Mouse (Mus musculus) liver, embryonic 14.5 days (tissue): ENCODE results near the gene Vps52. TPM values are rescaled to one million over a fixed set of nuclear protein-coding genes. Genes with fewer than 3 reads are reported as not detected.
A peak's percentile ranks its signal among the peaks of the same experiment; 100 is the strongest.

Experiments
- ATAC-seq: fragments of 200-750 bp; cut with Nextera tagmentation; 2 replicates; pipeline ENCODE4 v1.8.0; 2017; ENCODE audit warnings: moderate number of reproducible peaks, mild to moderate bottlenecking, moderate library complexity; ENCODE audit not compliant: insufficient read depth
- DNase-seq, 3 experiments: peaks; one replicate each; pipeline ENCODE4 v3.0.0-alpha.2; 2012 to 2013; ENCODE audit warnings: low read depth in 3 of 3, low spot score in 3 of 3
- H3K27ac ChIP-seq: fragments of 300-500 bp; sonication (generic); 2 replicates; pipeline ENCODE4 v1.5.1; 2014; ENCODE audit warnings: moderate library complexity, mild to moderate bottlenecking, control low read depth, inconsistent platforms
- H3K27me3 ChIP-seq: fragments of 300-500 bp; sonication (generic); 2 replicates; pipeline ENCODE4 v1.6.1; 2014; ENCODE audit warnings: mild to moderate bottlenecking, low read length, moderate library complexity; ENCODE audit not compliant: control insufficient read depth, insufficient read depth
- H3K36me3 ChIP-seq: fragments of 300-500 bp; sonication (generic); replicated peaks from 2 replicates; pipeline ENCODE4 v1.6.1; 2014; ENCODE audit warnings: low read depth; ENCODE audit not compliant: control insufficient read depth, insufficient read depth
- H3K4me1 ChIP-seq, 2 experiments: fragments of 200-500 bp in 1 of 2; fragments of 300-500 bp in 1 of 2; sonication (generic) in 1 of 2; replicated peaks; 2 replicates each; pipeline ENCODE4 v1.6.1; 2012 to 2014; ENCODE audit warnings: antibody characterized with exemption in 1 of 2, inconsistent platforms in 1 of 2, low read length in 1 of 2; ENCODE audit not compliant: control insufficient read depth in 2 of 2, insufficient read depth in 2 of 2
- H3K4me2 ChIP-seq: fragments of 300-500 bp; sonication (generic); 2 replicates; pipeline ENCODE4 v1.6.1; 2014; ENCODE audit warnings: low read depth, mild to moderate bottlenecking, control low read depth, moderate library complexity
- H3K4me3 ChIP-seq, 2 experiments: fragments of 200-500 bp in 1 of 2; fragments of 300-500 bp in 1 of 2; sonication (generic) in 1 of 2; 2 replicates each; pipeline ENCODE4 v1.5.1; 2012 to 2014; ENCODE audit warnings: low read depth in 2 of 2, low read length in 2 of 2, mild to moderate bottlenecking in 2 of 2, control low read depth in 1 of 2, inconsistent platforms in 1 of 2, moderate library complexity in 1 of 2; ENCODE audit not compliant: insufficient read depth in 1 of 2
- H3K9ac ChIP-seq: fragments of 300-500 bp; sonication (generic); replicated peaks from 2 replicates; pipeline ENCODE4 v1.6.1; 2014; ENCODE audit warnings: mild to moderate bottlenecking, control low read depth, moderate library complexity
- H3K9me3 ChIP-seq: fragments of 300-500 bp; sonication (generic); 2 replicates; pipeline ENCODE4 v1.6.1; 2016; ENCODE audit warnings: low read length, mixed read lengths; ENCODE audit not compliant: control insufficient read depth
- CTCF ChIP-seq: IDR thresholded peaks from 2 replicates; pipeline ENCODE4 v1.5.1; 2016; ENCODE audit warnings: antibody characterized with exemption, low read depth, control low read depth
- EP300 ChIP-seq: IDR thresholded peaks from 2 replicates; pipeline ENCODE4 v1.6.1; 2016; ENCODE audit warnings: antibody characterized with exemption, low read depth
- WGBS: fragments of 180-500 bp; shearing (Covaris S2); extraction: QIAGEN DNeasy Blood & Tissue Kit; methylation state at CpG from one replicate; pipeline ENCODE4 v1.1.7; 2014; ENCODE audit not compliant: insufficient replicate concordance; 5-methylcytosine and 5-hydroxymethylcytosine counted together
- polyA plus RNA-seq, 2 experiments: library from polyadenylated mRNA; depleted of rRNA in 1 of 2; stranded (reverse) in 1 of 2; unstranded in 1 of 2; fragments of >200 nt; fragmentation: Nextera tagmentation in 1 of 2; extraction: Ambion mirVana in 1 of 2; gene quantifications; 2 replicates each; pipeline versions ENCODE4 v1.2.1 to v1.2.3; 2012 to 2014

Vps52 gene
- polyA plus RNA-seq, 2 experiments = 15.2 to 17.4 TPM

- peak overlapping the region; percentile 89 for H3K4me2 ChIP-seq
- WGBS = 59% methylated on average over 4 of the region's 4 CpGs
- H3K36me3 ChIP-seq = peaks cover 29% of the 10 kb centered on the region
- no peak for DNase-seq
- H3K27me3 ChIP-seq = no peaks in the 10 kb centered on the region
- no peak for ATAC-seq
- peaks cover 18 to 20% of the 10 kb centered on the region in 2 experiments for H3K4me1 ChIP-seq
- H3K4me3 ChIP-seq = peak overlapping the region; percentile 70 to 82; a peak in 3 of 4 replicates
- H3K27ac ChIP-seq = peak overlapping the region; percentile 59
- TF ChIP-seq CTCF = no peak
- TF ChIP-seq EP300 = no peak
- H3K9me3 ChIP-seq = no peaks in the 10 kb centered on the region
- peak overlapping the region; percentile 86 for H3K9ac ChIP-seq
Observed at GRCm38 (mm10) chr17:33952879-33953278, 2.7 kb upstream of the Vps52 start.

DNA sequence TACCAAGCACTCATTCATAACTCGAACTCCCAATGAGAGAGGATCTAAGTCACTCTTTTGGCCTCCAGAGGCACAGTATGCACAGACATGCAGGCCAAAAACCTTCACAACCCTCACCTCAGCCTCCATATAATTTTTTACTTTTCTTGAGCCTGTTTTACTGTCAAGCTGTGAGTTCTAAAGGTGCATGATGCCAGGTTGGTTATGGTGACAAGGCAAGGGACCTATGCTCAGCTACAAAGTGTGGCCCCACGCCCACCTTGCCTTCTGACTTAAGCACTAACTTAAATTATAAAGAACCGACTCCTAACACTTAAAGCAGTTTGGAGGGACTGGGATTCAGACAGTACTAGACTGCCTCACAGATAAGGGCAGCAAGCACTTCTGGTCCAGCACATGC lies 2.3 kb upstream of the Vps52 start:
- H3K27me3 ChIP-seq = no peaks in the 10 kb centered on the region
- H3K4me2 ChIP-seq = peak overlapping the region; percentile 89
- WGBS = 49% methylated on average over 3 of the region's 3 CpGs
- H3K4me1 ChIP-seq = peaks cover 18 to 20% of the 10 kb centered on the region in 2 experiments
- TF ChIP-seq CTCF (no peak), EP300 (no peak)
- peak overlapping the region; percentile 70 to 82; a peak in 3 of 4 replicates for H3K4me3 ChIP-seq
- peaks cover 29% of the 10 kb centered on the region for H3K36me3 ChIP-seq
- H3K9me3 ChIP-seq = no peaks in the 10 kb centered on the region
- H3K27ac ChIP-seq = peak overlapping the region; percentile 59
- DNase-seq (no peak), ATAC-seq (no peak)
- H3K9ac ChIP-seq = peak overlapping the region; percentile 86

DNA sequence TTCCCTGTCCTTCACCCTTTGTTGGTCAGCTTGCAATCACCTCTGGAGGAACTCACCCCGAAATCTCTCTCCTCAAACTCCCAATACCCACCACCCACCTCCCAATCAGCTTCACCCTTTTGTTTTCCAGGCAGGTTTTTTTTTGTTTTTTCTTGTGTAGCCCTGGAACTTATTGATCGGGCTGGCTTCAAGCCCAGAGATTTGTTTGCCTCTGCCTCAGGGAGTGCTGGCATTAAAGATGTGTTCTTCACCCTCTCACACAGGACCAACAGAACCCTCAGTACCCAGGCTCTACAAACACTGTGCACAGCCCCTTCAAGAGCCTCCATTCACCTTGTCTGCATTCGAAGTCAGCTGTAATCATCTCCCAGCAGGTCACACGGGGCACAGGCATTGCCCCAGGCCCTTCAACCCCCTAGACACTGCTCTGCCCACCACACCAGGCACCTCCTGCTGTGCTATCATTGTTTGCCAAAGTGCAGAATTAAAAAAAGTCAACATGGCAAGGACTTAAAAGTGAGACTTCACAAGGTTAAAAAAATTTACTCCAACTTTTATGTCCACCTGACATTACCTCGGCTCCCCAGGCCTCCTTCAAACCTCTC lies 1.5 kb upstream of the Vps52 start:
- H3K27me3 ChIP-seq = no peaks in the 10 kb centered on the region
- H3K4me2 ChIP-seq = peak overlapping the region; percentile 89
- H3K4me3 ChIP-seq = peak overlapping the region; percentile 70 to 82
- WGBS = 16% methylated on average over 5 of the region's 5 CpGs
- H3K9ac ChIP-seq = peak overlapping the region; percentile 86
- TF ChIP-seq EP300 (no peak), CTCF (no peak)
- no peaks in the 10 kb centered on the region for H3K9me3 ChIP-seq
- peak overlapping the region; percentile 40 for H3K27ac ChIP-seq
- ATAC-seq (no peak), DNase-seq (no peak)
- H3K4me1 ChIP-seq = peaks cover 18 to 20% of the 10 kb centered on the region in 2 experiments
- H3K36me3 ChIP-seq = peaks cover 29% of the 10 kb centered on the region

DNA sequence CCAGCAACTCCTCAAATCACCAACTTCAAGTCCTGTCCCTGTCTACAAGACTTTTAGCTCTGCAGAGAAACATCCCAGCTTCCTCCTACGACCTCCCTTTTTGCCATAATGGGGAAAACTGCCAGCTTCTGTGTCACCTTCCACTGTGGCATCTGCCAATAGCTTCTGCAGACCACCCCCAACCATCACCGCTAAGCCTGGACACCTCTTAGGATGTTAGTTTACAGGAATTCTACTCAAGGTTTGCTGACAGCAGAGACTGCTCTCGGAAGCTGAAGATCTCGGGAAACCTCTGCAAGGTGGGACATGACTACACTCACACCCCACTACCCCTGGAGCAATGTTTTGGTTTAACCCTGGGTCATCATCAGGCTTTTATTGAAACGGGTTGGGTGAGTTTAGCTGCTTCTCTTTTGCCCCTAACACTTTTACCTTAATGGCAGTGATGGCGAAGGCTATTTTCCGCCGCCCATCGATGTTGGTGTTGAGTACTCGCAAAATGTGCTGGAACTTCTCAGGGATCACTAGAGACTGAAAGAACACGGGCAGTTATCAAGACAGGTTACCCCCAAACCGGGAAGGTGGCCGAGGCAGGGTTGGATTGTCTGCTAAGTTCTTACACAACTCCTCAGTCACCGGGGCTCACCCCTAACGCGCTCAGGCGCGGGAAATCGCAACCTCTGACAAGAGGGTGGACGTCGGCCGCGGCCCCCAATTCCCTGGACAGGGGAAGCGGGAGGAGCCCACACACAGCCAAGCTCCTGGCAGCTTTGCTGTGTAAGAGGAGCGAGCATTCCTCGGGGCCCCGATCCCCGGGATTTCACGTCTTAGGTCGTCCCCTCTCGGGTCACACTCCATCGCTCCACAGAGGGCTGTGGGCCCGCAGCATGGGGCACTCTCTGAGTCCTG lies 712 bp upstream of the Vps52 start:
- ATAC-seq (peak; percentile 2; the same call in 1 of the 2 replicates), DNase-seq (no peak)
- peak overlapping the region; percentile 70 to 82 for H3K4me3 ChIP-seq
- TF ChIP-seq CTCF (no peak), EP300 (peak; percentile 25; the same call in 1 of the 2 replicates)
- H3K36me3 ChIP-seq = peaks cover 28% of the 10 kb centered on the region
- no peaks in the 10 kb centered on the region for H3K27me3 ChIP-seq
- H3K27ac ChIP-seq = peak overlapping the region; percentile 40
- peaks cover 18 to 20% of the 10 kb centered on the region in 2 experiments for H3K4me1 ChIP-seq
- WGBS = under 1% methylated on average over 33 of the region's 33 CpGs
- H3K9me3 ChIP-seq = no peaks in the 10 kb centered on the region
- peak overlapping the region; percentile 89 for H3K4me2 ChIP-seq
- peak overlapping the region; percentile 86 for H3K9ac ChIP-seq

- 5% methylated on average over 10 of the region's 10 CpGs for WGBS
- H3K4me3 ChIP-seq = peak overlapping the region; percentile 82 to 91
- peak overlapping the region; percentile 94 for H3K9ac ChIP-seq
- no peak for DNase-seq
- peak overlapping the region; percentile 82 for H3K4me2 ChIP-seq
- peak overlapping the region; percentile 67 for H3K27ac ChIP-seq
- H3K9me3 ChIP-seq = no peaks in the 10 kb centered on the region
- no peak for TF ChIP-seq CTCF
- no peak for TF ChIP-seq EP300
- H3K27me3 ChIP-seq = no peaks in the 10 kb centered on the region
- peaks cover 15 to 18% of the 10 kb centered on the region in 2 experiments for H3K4me1 ChIP-seq
- H3K36me3 ChIP-seq = peaks cover 28% of the 10 kb centered on the region
- no peak for ATAC-seq
Observed at GRCm38 (mm10) chr17:33956336-33956735, 724 bp downstream of the Vps52 start.
